ENCODE assay signal across 8 mouse cellular contexts in the genomic region with DNA sequence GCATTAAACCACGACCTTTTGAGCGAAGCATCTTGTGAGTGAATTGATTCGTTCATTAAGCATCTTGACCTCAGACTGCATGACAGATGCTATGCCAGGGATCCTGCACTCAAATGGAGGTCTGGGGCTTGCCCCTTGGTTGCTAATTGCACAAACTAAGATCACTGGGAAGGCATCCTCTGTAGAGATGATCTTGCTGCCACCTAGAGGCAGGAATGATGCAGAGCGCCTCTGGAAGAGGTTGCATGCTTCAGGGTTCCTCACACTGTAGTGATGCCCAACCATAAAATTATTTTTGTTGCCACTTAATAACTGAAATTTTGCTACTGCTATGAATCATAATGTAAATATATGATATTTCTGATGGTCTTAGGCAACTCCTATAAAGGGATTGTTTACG. TPM values are rescaled to one million over a fixed set of nuclear protein-coding genes. Genes with fewer than 3 reads are reported as not detected.
DNase-seq lines count a peak whose midpoint lies in the region; ATAC-seq and TF ChIP-seq lines count a peak whose summit lies in the region.

No protein-coding gene starts in this region.

- TF ChIP-seq POLR2A in brain, embryonic 14.5 days (IDR thresholded peaks at IDR 0.05; ENCODE audit: borderline replicate concordance, extremely low read depth, insufficient read depth, insufficient read length, poor library complexity, severe bottlenecking), result no peak

- peak; percentile 62; the same call in 1 of the 2 replicates for ATAC-seq in megakaryocyte progenitor cell, adult 5-6 weeks (replicated peaks; ENCODE audit: poor library complexity)
- no peak for ATAC-seq in CD4-positive, CD25-positive, alpha-beta regulatory T cell, adult 4 months

- DNase-seq in gastrocnemius, adult 18-20 months (ENCODE audit: low spot score), result peak; percentile 29
- no peak for DNase-seq in gastrocnemius, adult 8-10 months (ENCODE audit: low spot score in 2 of 2)
- DNase-seq in 416B (ENCODE audit: low read depth), result peak; percentile 24
- DNase-seq in brain, embryonic 14.5 days (ENCODE audit: low read depth), result peak; percentile 66
- DNase-seq in forelimb bud, embryonic 11.5 days (ENCODE audit: low read depth, low spot score), result peak; percentile 41
- peak; percentile 23 to 49 for DNase-seq in layer of hippocampus, adult 8-10 months (ENCODE audit: low spot score in 2 of 2)

- peak; percentile 70 for TF ChIP-seq CTCF in brain, embryonic 14.5 days (IDR thresholded peaks at IDR 0.05; ENCODE audit: borderline replicate concordance, extremely low read depth, insufficient read depth, insufficient read length)

RNA-seq across cellular contexts. Expression of gene Kcna5, which starts 37.3 kb away (rescaled TPM):
- total RNA-seq in gastrocnemius, adult 18-20 months (2021), result 1 to 10 TPM; 4.0 to 5.9 TPM
- total RNA-seq in gastrocnemius, adult 8-10 months (2022), result 1 to 10 TPM; 3.3 to 3.9 (median 3.5) TPM
- polyA plus RNA-seq in brain, embryonic 14.5 days (2012; rRNA removed), result 2.0 and 2.3 TPM in 2 replicates
- total RNA-seq in layer of hippocampus, adult 8-10 months (2022), result 1 to 10 TPM; 1.1 to 2.8 (median 1.7) TPM
- not detected in 2 replicates for total RNA-seq in megakaryocyte progenitor cell, adult 5-6 weeks (2015)
- not detected in 2 replicates for total RNA-seq in megakaryocyte progenitor cell, adult 5-6 weeks (2017)
- polyA plus RNA-seq in CD4-positive, CD25-positive, alpha-beta regulatory T cell, adult 4 months (2017; shearing (Covaris generic)), result not detected

Comparison
In these comparisons a context has a peak if more than half of its experiments do, and no peak if none do; other contexts are left out.
1. DNase-seq: peak in gastrocnemius, adult 18-20 months (single experiment), 416B (single experiment), brain, embryonic 14.5 days (single experiment), forelimb bud, embryonic 11.5 days (single experiment) and layer of hippocampus, adult 8-10 months (2 of 2); none in gastrocnemius, adult 8-10 months (0 of 2).